Mouse (Mus musculus): ENCODE measurements around the gene Rims3.

The Rims3 gene

DNA sequence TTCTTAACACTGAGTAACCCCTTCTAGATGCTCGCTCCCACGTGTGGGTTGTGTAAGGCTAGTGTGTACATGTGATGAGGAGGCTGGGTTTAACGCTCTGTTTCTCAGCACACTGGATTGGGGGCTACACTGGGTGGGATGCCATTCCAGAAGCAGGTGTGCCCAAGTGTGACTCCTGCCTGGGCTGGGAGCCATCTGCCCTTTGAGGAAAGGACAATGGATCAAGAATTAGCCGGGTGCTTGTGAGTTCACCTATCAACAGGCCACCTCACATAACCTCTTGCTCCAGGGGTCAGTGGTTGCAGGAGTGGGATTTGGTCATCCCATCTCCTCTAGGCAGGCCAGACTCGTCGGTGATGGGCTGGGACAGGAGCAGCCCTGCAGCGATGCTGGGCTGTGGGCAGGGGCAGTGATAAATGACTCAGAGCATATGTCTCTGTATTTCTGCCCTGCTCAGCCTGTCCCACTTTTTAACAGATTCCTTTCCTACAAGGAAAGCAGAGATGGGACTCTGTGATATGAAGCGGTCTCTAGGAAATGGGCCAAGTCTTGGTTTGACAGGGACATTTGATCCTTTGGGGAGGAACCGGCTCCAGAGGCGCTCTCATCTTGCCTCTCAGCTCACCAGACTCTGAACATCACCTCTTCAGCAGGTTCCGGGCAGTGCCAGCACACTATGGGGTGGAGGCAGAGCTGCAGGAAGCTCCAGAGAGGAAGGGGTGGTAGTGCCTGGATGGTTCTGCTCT lies 39.2 kb downstream of the Rims3 start:
- DNase-seq = peak; percentile 80 to 82

DNA sequence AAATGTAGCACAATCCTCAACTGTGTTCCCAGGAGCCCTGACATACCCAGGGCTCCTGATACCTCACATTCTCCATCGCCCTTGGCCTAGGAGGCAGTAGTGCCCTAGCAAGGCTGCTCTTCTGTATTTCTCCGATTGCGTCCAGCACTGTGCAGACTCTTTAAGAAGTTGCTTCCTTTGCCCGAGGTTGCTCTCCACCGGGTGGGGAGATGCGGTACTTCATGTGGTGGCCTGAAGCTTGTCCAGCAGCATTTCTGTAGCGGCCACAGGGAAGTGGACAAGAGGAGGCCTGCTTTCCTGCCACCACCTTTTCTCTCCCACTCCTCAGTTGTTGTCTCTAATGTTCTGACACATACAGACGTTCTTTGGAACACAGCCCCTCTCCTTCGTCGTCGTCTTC lies 40.0 kb downstream of the Rims3 start:
- DNase-seq = peak; percentile 55 to 63

DNA sequence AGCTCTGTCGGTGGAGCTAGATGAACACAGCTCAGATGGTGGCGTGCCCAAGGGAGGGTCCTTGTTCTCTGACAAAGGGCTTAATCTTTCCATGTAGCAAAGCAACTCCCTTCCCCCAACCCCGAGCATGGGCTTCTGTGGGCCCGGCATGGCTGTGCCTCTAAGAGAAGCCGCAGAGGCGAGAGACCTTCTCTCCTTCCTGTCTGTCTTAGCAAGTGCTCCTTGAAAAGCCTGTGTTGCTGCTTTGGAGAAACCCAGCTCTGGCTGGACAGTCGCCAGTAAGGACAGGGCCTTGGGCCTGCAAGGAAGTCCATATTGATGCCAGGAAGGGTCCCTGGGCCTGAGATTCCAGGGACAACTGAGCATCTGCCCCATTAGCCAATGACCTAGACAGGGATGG lies 40.6 kb downstream of the Rims3 start:
- DNase-seq = peak; percentile 62 to 64

DNA sequence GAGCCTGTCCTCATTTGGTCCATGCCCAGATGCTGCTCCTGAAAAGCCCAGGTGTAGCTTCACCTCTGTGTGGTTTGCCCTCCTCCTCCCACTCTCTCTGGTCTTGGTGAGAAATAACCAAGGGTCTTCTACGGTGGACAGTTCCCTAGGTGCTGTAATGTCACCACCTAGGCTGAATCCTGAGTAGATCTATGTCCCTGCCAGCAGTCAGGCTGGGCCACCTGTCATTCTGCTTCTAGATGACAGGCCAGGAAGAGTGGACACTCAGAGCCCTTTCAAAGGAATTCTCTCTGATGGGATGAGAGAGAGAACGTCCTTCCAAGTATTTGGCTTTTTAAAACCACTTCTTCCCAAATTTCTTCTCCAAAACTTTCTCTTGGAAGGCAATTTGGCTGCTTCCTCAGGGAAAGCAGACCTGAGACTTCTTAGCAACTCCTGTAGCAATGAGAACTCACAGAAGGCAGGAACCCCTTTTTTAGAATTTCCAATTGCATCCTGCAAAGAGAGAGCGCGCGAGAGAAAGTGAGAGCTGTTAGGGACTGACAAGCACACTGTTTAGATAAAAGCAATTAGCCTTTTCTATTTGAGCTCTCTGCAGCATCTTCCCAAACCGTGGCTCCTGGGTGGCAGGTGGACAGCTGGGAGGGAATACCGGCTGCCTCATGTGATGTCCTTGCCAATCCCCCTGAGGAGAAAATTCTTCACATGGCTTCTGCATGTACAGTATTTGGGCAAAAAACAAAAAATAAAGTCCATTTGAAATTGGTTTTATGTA lies 41.4 kb downstream of the Rims3 start:
- peak; percentile 59 to 65 for DNase-seq

DNA sequence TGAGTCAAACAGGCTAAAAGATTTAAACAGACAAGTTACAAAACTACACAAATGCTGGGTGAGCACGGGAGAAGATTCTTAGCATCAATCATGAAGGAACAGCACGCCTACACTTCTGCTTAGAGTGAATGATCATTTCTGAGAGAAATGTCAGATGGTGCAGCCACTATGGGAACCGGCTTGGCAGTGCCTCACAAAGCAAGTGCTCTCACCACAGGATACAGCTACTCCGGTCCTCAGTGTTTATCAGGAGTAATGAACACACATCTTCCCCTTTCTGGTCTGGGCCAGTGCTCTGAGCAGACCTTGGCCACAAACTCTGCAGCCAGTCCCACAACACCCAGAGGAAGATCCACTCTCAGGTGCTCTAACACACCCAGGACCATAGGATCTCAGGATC lies 49.9 kb downstream of the Rims3 start:
- DNase-seq = peak; percentile 47 to 50

DNA sequence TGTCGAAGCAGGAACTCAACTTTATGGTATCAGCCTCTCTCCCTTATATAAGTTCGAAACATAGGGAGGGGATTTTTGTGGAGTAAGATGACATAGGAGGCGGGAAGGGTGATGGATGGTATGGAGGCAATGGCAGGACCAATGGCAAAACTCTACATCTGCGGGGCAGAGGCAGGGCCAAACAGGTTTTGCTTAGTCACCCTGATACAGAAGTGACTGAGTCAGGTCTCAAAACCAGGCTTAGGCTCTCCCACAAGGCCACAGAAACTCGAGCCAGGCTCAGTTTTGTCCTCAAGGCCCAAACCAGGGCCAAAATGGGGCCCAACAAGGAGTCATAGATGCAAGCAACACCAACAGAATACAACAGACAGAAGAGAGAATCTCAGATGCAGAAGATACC lies 51.0 kb downstream of the Rims3 start:
- DNase-seq = no peak

DNA sequence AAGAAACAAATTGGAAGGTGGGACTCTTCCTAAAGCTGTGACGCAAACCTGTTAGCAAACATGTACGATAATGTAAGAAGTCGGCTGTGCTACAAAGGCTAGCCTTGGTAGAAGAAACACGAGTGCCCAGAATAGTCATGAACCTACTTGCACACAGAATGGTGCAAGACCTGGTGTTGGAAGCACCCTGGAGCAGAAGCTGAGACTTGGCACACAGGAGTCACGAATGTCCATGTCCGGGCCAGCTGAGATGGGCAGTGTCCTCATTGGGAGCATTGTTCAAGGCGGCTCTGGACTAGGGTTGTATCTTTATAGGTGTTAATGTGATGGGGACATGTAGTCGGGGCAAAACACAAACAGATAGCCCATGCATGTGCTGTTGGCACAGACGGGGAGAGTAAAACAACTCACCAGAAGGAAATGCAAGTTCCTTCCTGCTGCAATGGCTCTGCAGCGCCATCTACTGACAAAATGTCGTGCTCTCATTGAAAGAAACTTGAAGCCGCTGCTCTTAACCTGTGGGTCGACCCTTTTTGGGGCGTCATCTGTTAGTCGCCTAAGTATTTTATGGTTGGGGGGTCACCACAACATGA lies 55.0 kb downstream of the Rims3 start:
- DNase-seq = peak; percentile 81 to 87

DNA sequence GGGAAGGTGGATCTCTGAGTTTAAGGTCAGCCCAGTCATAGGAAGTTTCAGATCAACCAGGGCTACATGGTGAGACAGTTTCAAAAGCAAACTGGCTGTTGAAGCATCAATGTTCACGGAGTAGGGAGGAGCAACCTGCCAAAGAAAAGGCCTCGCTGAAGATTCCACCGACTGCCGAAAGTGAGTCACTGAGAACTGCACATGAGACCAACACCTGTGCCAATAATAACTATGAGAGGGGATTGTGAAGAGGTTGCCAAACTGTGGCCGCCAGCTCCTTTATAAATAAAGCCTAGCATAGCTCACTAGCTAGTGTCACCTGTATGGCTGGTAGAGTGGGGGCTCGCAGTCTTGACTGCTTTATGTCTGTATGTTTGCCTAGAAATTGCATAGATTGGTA lies 56.5 kb downstream of the Rims3 start:
- peak; percentile 30 to 39 for DNase-seq

DNA sequence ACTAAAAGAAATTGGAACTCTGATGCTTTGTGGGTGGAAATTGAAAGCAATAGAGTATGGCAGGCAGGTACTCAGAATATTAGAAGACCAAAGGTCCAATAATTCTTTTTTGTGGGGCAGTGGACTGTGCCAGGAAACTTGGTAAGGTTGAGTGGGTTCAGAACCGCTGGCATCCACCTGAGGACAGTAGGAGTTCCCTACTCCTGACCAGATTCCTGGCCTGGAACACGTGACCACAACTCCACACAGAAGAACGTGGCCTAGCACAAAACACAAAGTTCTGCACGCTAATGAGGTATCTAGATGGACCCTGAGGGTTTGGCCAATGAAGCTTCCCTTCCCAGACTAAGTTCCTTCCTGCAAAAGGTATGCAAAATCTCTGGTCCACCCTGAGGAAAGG lies 58.2 kb downstream of the Rims3 start:
- no peak for DNase-seq

DNA sequence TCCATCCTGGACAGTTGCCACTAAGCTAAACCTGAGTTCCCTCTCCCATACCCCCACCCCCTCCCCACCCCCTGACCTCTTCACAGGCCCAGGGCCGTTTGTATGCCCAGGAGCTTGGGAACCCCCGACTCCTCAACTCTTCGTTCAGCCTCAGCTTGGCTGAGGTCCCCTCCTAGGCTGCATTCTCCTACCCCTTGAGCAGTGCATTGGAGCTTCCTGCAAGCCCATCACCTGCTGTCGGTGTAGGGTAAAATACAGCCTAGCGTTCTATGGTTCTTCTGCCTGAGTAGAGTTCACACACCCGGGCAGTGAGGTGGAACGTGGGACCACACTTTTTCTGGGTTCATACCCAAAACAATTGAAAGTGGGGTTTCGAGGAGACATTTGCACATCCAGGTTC lies 58.8 kb downstream of the Rims3 start:
- DNase-seq = no peak

DNA sequence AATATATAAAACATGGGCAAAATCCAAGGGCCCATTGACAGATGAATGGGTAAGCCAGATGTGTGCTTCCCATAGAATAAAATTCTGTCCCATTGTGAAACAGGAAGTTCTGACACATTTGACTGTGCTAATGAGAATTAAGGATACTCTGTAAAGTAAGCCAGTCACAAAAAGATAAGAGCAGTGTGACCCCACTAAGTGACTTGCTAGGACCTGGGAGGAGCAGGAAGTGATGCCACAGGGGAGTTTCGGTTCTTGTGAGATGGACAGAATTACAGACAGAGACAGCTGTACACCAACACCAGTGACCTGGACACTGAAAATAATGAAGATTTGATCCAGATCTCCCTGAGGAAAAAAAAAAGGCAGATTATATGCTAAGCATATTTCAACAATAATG lies 59.2 kb downstream of the Rims3 start:
- DNase-seq = no peak

DNA sequence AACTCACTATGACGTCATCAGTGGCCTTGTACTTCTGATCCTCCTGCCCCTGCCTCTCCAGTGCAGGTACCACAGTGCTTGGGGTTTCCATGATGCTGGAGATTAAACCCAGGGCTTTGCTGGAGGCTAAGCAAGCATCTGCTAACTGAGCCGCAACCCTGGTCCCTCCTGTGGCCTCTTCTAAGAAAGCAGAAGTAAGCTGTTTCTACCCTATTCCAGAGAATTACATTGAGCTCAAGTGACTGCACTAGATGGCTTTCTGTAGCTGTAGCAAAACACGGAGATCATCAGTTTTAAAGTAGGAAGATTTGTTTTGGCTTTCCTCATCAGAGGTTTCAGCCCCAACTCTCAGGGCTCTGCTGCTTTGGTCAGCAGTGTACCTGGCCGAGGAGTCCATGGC lies 59.9 kb downstream of the Rims3 start:
- DNase-seq = no peak

DNA sequence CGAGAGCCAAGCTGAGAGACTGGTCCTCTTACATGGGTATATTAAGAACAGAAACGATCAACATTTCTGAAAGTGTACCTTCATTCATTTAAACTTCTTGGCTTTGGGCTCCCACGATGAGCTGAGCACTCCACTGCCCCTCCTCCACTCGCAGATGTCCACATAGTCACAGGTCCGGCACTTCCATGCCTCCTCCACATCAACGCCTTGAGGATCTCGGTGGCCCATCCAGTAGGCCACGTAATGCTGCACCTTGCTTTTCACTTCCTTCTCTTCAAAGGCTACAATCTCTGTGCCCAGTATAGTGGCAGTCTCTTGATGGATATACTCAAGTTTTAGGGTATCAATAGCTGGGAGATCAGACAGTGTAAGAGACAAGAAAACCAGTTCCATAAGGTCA lies 66.8 kb downstream of the Rims3 start:
- no peak for DNase-seq

DNA sequence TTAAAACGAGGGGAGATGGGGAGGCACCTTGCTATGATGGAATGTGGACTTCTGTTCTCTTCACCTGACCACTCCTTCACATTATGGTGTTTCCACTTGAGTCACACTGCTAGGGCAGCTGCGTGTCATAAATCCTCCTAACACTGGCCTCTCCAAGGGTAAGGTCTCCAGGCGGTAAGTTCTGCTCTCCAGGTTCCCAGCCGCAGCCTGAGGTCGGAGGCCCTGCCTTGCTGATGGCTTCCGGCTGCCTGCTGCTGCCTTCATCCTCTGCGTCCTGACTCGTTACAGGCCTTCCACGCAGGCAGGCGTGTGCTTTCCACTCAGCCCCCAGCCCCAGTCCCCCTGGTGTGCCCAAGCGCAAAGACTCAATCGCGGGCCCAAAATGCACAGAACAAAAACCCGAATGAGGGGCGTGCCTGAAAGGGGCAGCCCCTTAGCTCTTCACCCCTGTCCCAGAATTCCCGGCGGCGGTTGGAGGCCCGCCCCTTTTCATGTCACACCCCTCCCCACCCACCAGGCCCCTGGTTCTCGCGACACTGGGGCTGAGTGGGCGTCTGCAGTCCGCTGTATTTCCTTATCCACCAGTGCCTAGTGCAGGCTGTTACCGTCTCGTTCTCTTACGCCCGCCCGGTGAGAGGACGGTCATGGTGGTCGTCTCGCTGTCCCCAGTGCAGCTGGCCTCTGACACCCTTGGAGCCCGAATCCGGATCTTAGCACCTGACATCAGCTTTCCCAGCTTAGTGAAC lies 70.1 kb downstream of the Rims3 start, which contains the start of gene Exo5:
Gene Exo5, minus strand, starts transcription at position 464 of the 746 bp plus-strand sequence.
- peak; percentile 82 to 90 for DNase-seq

DNA sequence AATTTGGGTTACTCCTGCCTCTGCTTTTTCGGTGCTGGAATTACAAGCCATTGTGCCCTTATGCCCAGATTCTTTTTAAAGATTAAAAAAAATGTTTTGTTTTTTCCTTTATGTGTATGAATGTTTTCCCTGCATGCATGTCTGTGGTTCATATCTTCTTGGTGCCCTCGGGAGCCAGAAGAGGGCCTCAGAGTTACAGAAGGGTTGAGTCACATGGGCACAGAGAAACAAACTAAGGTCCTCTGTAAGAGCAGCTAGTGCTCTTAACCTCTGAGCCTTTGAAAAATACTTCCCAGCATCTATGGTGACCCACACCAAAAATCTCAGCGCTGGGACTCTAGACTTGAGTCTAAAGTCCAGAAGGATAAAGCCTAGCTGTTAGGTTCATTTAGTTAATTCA lies 70.8 kb downstream of the Rims3 start:
- peak; percentile 35 to 54 for DNase-seq

DNA sequence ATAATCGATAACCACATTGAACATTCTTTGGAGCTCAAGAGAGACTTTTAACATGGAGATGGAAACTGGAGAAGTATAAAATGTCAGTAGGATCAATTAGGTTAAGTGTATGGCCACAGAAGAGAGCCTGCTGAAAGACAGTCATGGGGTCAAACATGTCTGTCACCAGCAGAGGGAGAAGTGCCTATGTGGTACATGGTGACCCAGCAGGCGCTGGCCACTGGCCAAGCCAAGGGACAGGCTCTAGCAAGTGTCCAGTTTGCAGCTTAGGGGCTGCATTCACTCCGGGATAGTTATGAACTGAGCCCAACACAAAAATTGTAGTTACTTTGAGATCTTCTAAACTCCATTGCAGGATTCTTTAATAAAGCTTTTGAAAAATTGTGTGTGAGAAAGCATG lies 74.1 kb downstream of the Rims3 start:
- peak in 1 of 2 experiments; percentile 61 for DNase-seq

DNA sequence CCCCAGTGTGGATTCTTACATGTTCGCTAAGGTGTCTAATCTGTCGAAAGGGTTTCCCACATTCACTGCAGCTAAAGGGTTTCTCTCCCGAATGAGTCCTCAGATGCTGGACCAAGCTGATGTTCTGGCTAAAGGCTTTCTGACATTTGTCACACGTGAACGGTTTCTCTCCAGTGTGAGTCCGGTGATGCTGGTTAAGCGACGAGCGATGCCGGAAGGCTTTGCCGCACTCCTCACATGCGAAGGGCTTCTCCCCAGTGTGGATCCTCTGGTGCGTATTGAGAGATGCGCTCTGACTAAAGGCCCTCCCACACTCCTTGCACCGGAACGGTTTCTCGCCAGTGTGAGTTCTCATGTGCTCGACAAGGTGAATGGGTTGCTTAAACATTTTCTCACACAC lies 76.1 kb downstream of the Rims3 start:
- no peak for DNase-seq

DNA sequence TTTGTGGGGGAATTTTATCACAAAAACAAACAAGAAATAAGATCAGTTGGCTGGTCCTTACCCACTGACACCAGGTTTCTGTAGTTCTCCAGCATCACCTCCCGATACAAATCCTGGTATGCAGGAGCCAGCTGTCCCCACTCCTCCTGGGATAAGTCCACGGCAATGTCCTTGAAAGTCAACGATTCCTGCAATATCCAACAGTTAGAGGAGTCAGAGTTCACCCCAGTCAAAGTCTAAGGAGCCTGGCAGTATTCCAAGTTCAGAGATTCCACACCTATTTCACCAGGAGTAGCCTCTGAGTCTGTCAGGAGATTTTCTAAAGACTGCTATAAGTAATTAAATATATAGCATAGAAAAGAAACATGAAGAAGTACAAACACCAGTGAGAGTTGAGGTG lies 80.4 kb downstream of the Rims3 start:
- no peak for DNase-seq
